Comparison of ENCODE assay signal across 9 mouse cellular contexts in genomic region chr9:113929676-113930075, GRCm38 (mm10). TPM values are rescaled to one million over a fixed set of nuclear protein-coding genes. Genes with fewer than 3 reads are reported as not detected.
A peak's percentile ranks its signal among the peaks of the same experiment; 100 is the strongest.
DNase-seq lines count a peak whose midpoint lies in the region; ATAC-seq lines count a peak whose summit lies in the region.
"Had no signal": no experiment of that assay in that cellular context is flagged by ENCODE, and none has a peak within 500 bp of the region (broad histone marks: within the 10 kb centered on the region; RNA-seq: fewer than 3 reads in every experiment).

No protein-coding gene starts in this region.

- ATAC-seq in erythroblast, adult 5-6 weeks (replicated peaks; ENCODE audit: low FRiP score, poor library complexity, severe bottlenecking), result no peak
- ATAC-seq in kidney, embryonic 16.5 days (ENCODE audit: low FRiP score, low TSS enrichment), result no peak
- no peak for ATAC-seq in midbrain, embryonic 13.5 days
- ATAC-seq in frontal cortex, adult (ENCODE audit: low TSS enrichment), result no peak

- no peak for DNase-seq in kidney, adult 9 months
- no peak for DNase-seq in urinary bladder, postnatal 10 days (ENCODE audit: low spot score)
- DNase-seq: lung, adult 18-20 months had no signal

- no peak overlapping the region for H3K27ac ChIP-seq in kidney, embryonic 16.5 days (ENCODE audit: low read length)
- H3K27ac ChIP-seq in brown adipose tissue, adult 24 weeks (replicated peaks; ENCODE audit: low read depth, low read length), result peak overlapping the region; percentile 93
- no peak overlapping the region for H3K27ac ChIP-seq in midbrain, embryonic 13.5 days

- no peaks in the 10 kb centered on the region for H3K27me3 ChIP-seq in erythroblast, embryonic 14.5 days (ENCODE audit: control insufficient read depth)
- no peaks in the 10 kb centered on the region for H3K27me3 ChIP-seq in kidney, embryonic 16.5 days (ENCODE audit: insufficient read depth, low read length)
- H3K27me3 ChIP-seq in midbrain, embryonic 13.5 days, result no peaks in the 10 kb centered on the region; the same call in 1 of the 2 replicates

- H3K9ac ChIP-seq in kidney, embryonic 16.5 days (replicated peaks; ENCODE audit: low read length), result no peak overlapping the region
- H3K9ac ChIP-seq in midbrain, embryonic 13.5 days (replicated peaks), result no peak overlapping the region

- H3K4me2 ChIP-seq in kidney, embryonic 16.5 days (replicated peaks; ENCODE audit: low read depth, low read length), result peak overlapping the region; percentile 72
- H3K4me2 ChIP-seq in midbrain, embryonic 13.5 days (replicated peaks), result peak overlapping the region; percentile 59

- H3K36me3 ChIP-seq in erythroblast, embryonic 14.5 days (ENCODE audit: control insufficient read depth), result peaks cover 16% of the 10 kb centered on the region
- H3K36me3 ChIP-seq in kidney, embryonic 16.5 days (ENCODE audit: insufficient read depth, low read length), result no peaks in the 10 kb centered on the region
- peaks cover 8% of the 10 kb centered on the region for H3K36me3 ChIP-seq in midbrain, embryonic 13.5 days

- WGBS in kidney, embryonic 16.5 days, result 78% methylated on average over 1 of the region's 1 CpGs
- WGBS in midbrain, embryonic 13.5 days, result 77% methylated on average over 1 of the region's 1 CpGs

- H3K9me3 ChIP-seq in erythroblast, embryonic 14.5 days (ENCODE audit: control insufficient read depth, low read length), result no peaks in the 10 kb centered on the region
- no peaks in the 10 kb centered on the region for H3K9me3 ChIP-seq in kidney, embryonic 16.5 days (ENCODE audit: low read length)
- H3K9me3 ChIP-seq in midbrain, embryonic 13.5 days, result no peaks in the 10 kb centered on the region

- peak overlapping the region; percentile 100 for H3K4me3 ChIP-seq in erythroblast, embryonic 14.5 days (replicated peaks)
- H3K4me3 ChIP-seq in kidney, embryonic 16.5 days (ENCODE audit: low read length), result peak overlapping the region; percentile 91
- no peak overlapping the region for H3K4me3 ChIP-seq in brown adipose tissue, adult 24 weeks (ENCODE audit: insufficient read depth, low read depth, low read length)
- 0 out of 2 replicates have a peak overlapping the region, but pooled peaks have one; percentile 99 for H3K4me3 ChIP-seq in midbrain, embryonic 13.5 days (replicated peaks)

- peaks cover 39% of the 10 kb centered on the region for H3K4me1 ChIP-seq in erythroblast, embryonic 14.5 days (ENCODE audit: control insufficient read depth)
- peaks cover 18% of the 10 kb centered on the region for H3K4me1 ChIP-seq in kidney, embryonic 16.5 days (ENCODE audit: insufficient read depth, low read length)
- peaks cover 11% of the 10 kb centered on the region for H3K4me1 ChIP-seq in brown adipose tissue, adult 24 weeks (ENCODE audit: control insufficient read depth, insufficient read depth, insufficient read length, low read length)
- H3K4me1 ChIP-seq in midbrain, embryonic 13.5 days (replicated peaks), result peaks cover 36% of the 10 kb centered on the region

RNA-seq across cellular contexts. Expression of gene Ubp1, which starts 1.1 kb away (rescaled TPM):
- 7.0 and 7.2 TPM in 2 replicates for polyA plus RNA-seq in erythroblast, embryonic 14.5 days (2012)
- total RNA-seq in erythroblast, adult 5-6 weeks (2015; ENCODE audit: low replicate concordance), result 227 and 253 TPM in 2 replicates
- 245 and 285 TPM in 2 replicates for total RNA-seq in erythroblast, adult 5-6 weeks (2017; ENCODE audit: low replicate concordance)
- polyA plus RNA-seq in kidney, embryonic 16.5 days (2015; fragmentation: Nextera tagmentation; extraction: Ambion mirVana), result 33.4 and 35.4 TPM in 2 replicates
- polyA plus RNA-seq in brown adipose tissue, adult 24 weeks (2012; ENCODE audit: insufficient read depth, insufficient read length, missing spikeins), result 23.6 and 27.8 TPM in 2 replicates
- polyA plus RNA-seq in midbrain, embryonic 13.5 days (2015; fragmentation: Nextera tagmentation; extraction: Ambion mirVana), result 32.5 and 37.6 TPM in 2 replicates
